Mouse (Mus musculus): ENCODE results near the gene Hsf5. TPM values are rescaled to one million over a fixed set of nuclear protein-coding genes. Genes with fewer than 3 reads are reported as not detected.

Hsf5 gene
- polyA plus RNA-seq, 1 experiment from 2014 or later, result 0.15 TPM

DNA sequence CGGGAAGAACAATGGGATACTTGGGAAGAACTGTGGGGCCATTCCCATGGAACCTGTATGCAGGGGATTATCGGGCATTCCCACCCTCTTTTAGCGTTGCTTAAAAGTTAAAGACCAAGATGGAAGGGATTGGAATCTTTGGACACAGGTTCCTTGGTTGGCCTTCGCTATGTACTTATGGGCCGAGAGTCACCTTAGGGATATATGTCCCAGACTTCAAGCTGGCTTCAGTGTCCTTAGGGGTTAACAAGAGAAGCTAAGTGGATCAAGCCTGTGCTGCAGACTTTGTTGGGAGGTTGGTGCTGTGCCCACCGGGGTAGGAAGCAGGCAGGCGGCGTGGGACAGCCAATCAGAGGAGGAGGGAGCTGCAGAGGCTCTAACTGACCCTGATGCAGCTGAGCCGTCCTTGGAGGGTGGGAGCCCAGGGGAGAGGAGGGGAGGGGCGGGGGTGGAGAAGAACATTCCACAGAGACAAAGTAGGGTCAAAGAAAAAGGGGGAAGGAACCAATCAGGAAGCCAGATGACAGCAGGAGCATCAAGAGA, 36.4 kb upstream of the Hsf5 start:
- no peak overlapping the region for H3K27ac ChIP-seq
- H3K27me3 ChIP-seq (replicated peaks), result no peaks in the 10 kb centered on the region
- ATAC-seq, result no peak
- H3K9me3 ChIP-seq, result no peaks in the 10 kb centered on the region
- no peaks in the 10 kb centered on the region for H3K36me3 ChIP-seq
- 55% methylated on average over 10 of the region's 10 CpGs for WGBS
- no peak overlapping the region for H3K9ac ChIP-seq
- H3K4me1 ChIP-seq (replicated peaks), result peaks cover 25% of the 10 kb centered on the region
- no peak overlapping the region for H3K4me3 ChIP-seq (replicated peaks)
- H3K4me2 ChIP-seq (replicated peaks), result no peak overlapping the region

GRCm38 (mm10) chr11:87581161-87581865, 35.7 kb upstream of the Hsf5 start:
- H3K36me3 ChIP-seq, result no peaks in the 10 kb centered on the region
- H3K4me3 ChIP-seq (replicated peaks), result no peak overlapping the region
- H3K9ac ChIP-seq, result no peak overlapping the region
- peaks cover 25% of the 10 kb centered on the region for H3K4me1 ChIP-seq (replicated peaks)
- no peaks in the 10 kb centered on the region for H3K27me3 ChIP-seq (replicated peaks)
- H3K4me2 ChIP-seq (replicated peaks), result no peak overlapping the region
- H3K9me3 ChIP-seq, result no peaks in the 10 kb centered on the region
- no peak overlapping the region for H3K27ac ChIP-seq
- ATAC-seq, result no peak
- WGBS, result 87% methylated on average over 12 of the region's 12 CpGs

GRCm38 (mm10) chr11:87581933-87582710, 34.8 kb upstream of the Hsf5 start:
- 83% methylated on average over 8 of the region's 8 CpGs for WGBS

GRCm38 (mm10) chr11:87583291-87584034, 33.5 kb upstream of the Hsf5 start:
- 82% methylated on average over 6 of the region's 6 CpGs for WGBS
- no peak overlapping the region for H3K9ac ChIP-seq
- ATAC-seq, result no peak

More at GRCm38 (mm10) chr11:87581933-87582710, 34.8 kb upstream of the Hsf5 start:
- no peak overlapping the region for H3K4me2 ChIP-seq (replicated peaks)
- H3K9ac ChIP-seq, result no peak overlapping the region
- no peak for ATAC-seq
- no peak overlapping the region for H3K27ac ChIP-seq
- H3K4me3 ChIP-seq (replicated peaks), result no peak overlapping the region
- no peaks in the 10 kb centered on the region for H3K9me3 ChIP-seq
- H3K27me3 ChIP-seq (replicated peaks), result no peaks in the 10 kb centered on the region
- no peaks in the 10 kb centered on the region for H3K36me3 ChIP-seq
- peaks cover 25% of the 10 kb centered on the region for H3K4me1 ChIP-seq (replicated peaks)

DNA sequence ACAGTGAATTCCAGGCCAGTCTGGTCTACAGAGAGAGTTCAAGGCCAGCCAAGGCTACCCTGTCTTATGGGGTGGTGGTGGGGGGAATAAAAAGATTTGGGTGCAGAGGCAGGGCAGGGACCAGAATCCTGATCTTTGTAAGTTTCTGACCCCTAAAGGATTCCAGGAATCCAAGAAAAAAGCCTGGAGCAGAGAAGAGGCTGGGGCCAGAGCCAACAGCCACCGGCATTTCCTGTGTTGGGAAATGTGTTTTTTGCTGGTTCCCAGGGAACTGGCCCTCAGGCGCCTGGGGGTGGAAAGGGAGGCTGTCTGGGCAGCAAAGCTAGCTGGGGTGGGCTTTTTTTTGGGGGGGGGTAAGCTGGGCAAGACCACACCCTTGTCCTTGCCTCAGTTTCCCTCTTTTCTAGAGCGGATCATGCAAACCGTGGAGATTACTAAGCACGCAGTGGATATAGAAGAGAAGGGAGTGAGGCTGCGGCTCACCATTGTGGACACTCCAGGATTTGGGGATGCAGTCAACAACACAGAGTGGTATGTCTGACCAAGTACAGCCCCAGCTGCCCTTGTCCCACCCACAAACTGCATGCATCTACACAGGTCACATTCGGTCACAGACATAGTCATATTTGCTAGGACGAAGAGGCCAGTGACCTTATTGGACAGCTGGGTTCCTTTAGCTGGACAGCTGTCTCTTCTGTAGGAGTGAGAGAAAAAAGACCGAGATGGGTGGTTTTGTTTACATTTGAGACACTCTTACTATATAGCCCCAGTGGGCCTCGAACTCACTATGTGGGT, 32.1 kb upstream of the Hsf5 start:
- ATAC-seq, result no peak
- H3K4me2 ChIP-seq (replicated peaks), result no peak overlapping the region
- peaks cover 16% of the 10 kb centered on the region; the same call in 1 of the 2 replicates for H3K4me1 ChIP-seq (replicated peaks)
- no peak overlapping the region for H3K9ac ChIP-seq
- H3K36me3 ChIP-seq, result 0 out of 2 replicates have a peak, but pooled peaks cover 2% of the 10 kb centered on the region
- no peaks in the 10 kb centered on the region for H3K9me3 ChIP-seq
- no peak overlapping the region for H3K4me3 ChIP-seq (replicated peaks)
- H3K27ac ChIP-seq, result no peak overlapping the region
- 66% methylated on average over 10 of the region's 10 CpGs for WGBS
- H3K27me3 ChIP-seq (replicated peaks), result no peaks in the 10 kb centered on the region

More at GRCm38 (mm10) chr11:87583291-87584034, 33.5 kb upstream of the Hsf5 start:
- Histone ChIP-seq H3K4me1 (replicated peaks) (peaks cover 14% of the 10 kb centered on the region), H3K36me3 (no peaks in the 10 kb centered on the region), H3K27ac (no peak overlapping the region), H3K9me3 (no peaks in the 10 kb centered on the region), H3K27me3 (replicated peaks) (no peaks in the 10 kb centered on the region), H3K4me3 (replicated peaks) (no peak overlapping the region), H3K4me2 (replicated peaks) (no peak overlapping the region)

DNA sequence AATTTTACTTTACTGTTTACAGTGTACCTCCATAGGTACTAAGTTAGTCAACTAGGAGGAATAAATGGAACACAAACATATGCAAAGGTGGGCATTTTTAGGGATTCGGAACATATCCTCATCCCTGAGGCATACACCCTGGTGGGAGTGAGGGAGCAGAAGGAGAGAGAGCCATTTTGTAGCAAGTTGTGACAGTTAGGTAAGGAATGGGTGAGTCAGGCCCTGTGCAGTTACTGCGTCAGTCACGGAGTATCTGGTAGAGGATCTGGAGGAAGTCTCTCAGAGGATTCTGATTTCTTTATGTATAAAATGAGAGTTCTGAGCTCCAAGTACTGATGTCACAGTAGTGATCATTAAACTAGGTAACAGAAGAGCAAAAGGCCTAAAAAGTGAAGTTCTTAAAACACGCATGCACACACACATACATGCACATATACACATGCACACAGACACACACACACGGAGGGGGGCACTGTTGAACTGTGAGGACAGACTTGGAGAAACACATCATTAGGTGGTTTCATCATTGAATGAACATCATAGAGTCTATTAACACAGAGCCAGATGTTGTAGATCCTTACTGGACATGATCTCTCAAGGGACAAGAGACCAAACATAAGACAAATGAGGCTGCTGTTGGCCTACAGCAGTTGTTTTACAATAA, 29.6 kb upstream of the Hsf5 start:
- no peaks in the 10 kb centered on the region for H3K9me3 ChIP-seq
- WGBS, result 91% methylated on average over 5 of the region's 5 CpGs
- ATAC-seq, result no peak

GRCm38 (mm10) chr11:87589605-87590004, 27.4 kb upstream of the Hsf5 start:
- no peak overlapping the region for H3K9ac ChIP-seq
- H3K36me3 ChIP-seq, result 0 out of 2 replicates have a peak, but pooled peaks cover 3% of the 10 kb centered on the region
- no peak for ATAC-seq
- no peak overlapping the region for H3K27ac ChIP-seq
- H3K4me1 ChIP-seq (replicated peaks), result peaks cover 37% of the 10 kb centered on the region
- WGBS, result 93% methylated on average over 8 of the region's 8 CpGs
- no peak overlapping the region for H3K4me3 ChIP-seq (replicated peaks)
- H3K4me2 ChIP-seq (replicated peaks), result 0 out of 2 replicates have a peak overlapping the region, but pooled peaks have one; percentile 72
- no peaks in the 10 kb centered on the region for H3K27me3 ChIP-seq (replicated peaks)
- no peaks in the 10 kb centered on the region for H3K9me3 ChIP-seq

More for the DNA sequence above, 29.6 kb upstream of the Hsf5 start:
- no peak overlapping the region for H3K27ac ChIP-seq
- H3K36me3 ChIP-seq, result 0 out of 2 replicates have a peak, but pooled peaks cover 3% of the 10 kb centered on the region
- H3K4me3 ChIP-seq (replicated peaks), result no peak overlapping the region
- no peak overlapping the region for H3K4me2 ChIP-seq (replicated peaks)
- no peak overlapping the region for H3K9ac ChIP-seq
- H3K4me1 ChIP-seq (replicated peaks), result peaks cover 24% of the 10 kb centered on the region
- no peaks in the 10 kb centered on the region for H3K27me3 ChIP-seq (replicated peaks)

DNA sequence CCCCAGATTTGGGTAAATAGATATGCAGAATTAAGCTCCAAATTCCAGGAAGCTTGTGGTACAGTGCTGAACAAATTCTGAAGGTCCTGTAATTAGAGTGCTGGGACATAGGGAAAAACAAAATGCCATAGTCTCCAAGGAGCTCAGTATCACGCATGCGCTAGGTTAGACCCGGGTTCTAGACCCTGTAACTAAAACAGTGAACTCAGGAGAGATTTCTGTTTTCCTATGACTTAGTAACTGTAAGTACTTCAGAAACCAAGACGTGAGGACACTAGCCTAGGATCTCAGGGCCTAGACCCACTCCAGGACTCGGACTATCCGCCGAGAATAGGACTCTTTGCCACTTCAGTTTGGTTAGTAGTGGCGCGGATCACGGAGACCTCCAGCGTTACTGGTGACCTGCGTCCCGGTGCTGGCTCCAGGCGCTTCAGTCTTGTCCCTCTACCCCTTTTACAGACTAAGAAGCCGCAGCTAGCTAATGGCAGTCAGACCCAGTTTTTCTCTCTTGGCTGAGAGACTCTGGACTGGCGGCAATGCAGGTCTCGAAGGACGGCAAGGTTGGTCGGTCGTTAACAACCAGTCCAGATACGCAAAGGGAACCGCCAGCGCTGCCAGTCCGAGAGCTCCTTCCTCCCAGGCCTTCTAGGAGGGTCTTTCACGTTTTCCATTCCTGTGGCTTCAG, 26.0 kb upstream of the Hsf5 start:
- Histone ChIP-seq H3K36me3 (0 out of 2 replicates have a peak, but pooled peaks cover 3% of the 10 kb centered on the region), H3K9ac (peak overlapping the region; percentile 85), H3K4me2 (replicated peaks) (peak overlapping the region; percentile 72), H3K27ac (peak overlapping the region; percentile 86), H3K27me3 (replicated peaks) (no peaks in the 10 kb centered on the region), H3K4me1 (replicated peaks) (peaks cover 38% of the 10 kb centered on the region), H3K4me3 (replicated peaks) (peak overlapping the region; percentile 77), H3K9me3 (no peaks in the 10 kb centered on the region)
- WGBS, result under 1% methylated on average over 25 of the region's 25 CpGs
- no peak for ATAC-seq

GRCm38 (mm10) chr11:87591526-87592353, 25.2 kb upstream of the Hsf5 start, which contains the start of gene Mtmr4:
Gene Mtmr4 (plus strand): TSS chr11:87592162.
- peak; percentile 97 for ATAC-seq
- Histone ChIP-seq H3K27me3 (replicated peaks) (no peaks in the 10 kb centered on the region), H3K4me2 (replicated peaks) (peak within 1 kb of the TSS; percentile 85), H3K9me3 (no peaks in the 10 kb centered on the region), H3K4me3 (replicated peaks) (peak within 1 kb of the TSS; percentile 77), H3K9ac (peak within 1 kb of the TSS; percentile 85), H3K4me1 (replicated peaks) (peaks cover 46% of the 10 kb centered on the region), H3K27ac (peak within 1 kb of the TSS; percentile 97), H3K36me3 (0 out of 2 replicates have a peak, but pooled peaks cover 3% of the 10 kb centered on the region)
- WGBS, result under 1% methylated on average over 61 of the region's 61 CpGs

DNA sequence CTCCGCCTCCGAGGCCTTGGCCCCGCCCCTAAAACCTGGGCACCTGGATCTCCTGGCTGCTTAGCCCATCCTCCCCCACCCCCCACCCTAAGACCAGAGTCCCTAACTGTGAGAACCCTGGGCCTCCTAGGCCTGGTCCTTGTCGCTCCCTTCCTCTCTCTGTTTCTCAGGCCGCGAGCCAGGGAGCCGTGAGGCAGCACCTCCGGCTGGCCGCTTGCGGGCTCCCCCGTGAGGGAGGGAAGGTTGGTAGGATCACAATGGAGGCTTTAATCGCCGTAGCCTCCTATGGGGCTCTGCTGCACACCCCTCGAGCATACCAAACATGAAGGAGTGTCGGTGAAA, 24.6 kb upstream of the Hsf5 start:
- peaks cover 46% of the 10 kb centered on the region for H3K4me1 ChIP-seq (replicated peaks)
- no peak for ATAC-seq
- 0% methylated on average over 15 of the region's 15 CpGs for WGBS

More for the DNA sequence above, 24.6 kb upstream of the Hsf5 start:
- no peaks in the 10 kb centered on the region for H3K9me3 ChIP-seq
- peak overlapping the region; percentile 78 for H3K9ac ChIP-seq
- peak overlapping the region; percentile 97 for H3K27ac ChIP-seq
- peak overlapping the region; percentile 85 for H3K4me2 ChIP-seq (replicated peaks)
- peak overlapping the region; percentile 77 for H3K4me3 ChIP-seq (replicated peaks)
- peaks cover 7% of the 10 kb centered on the region for H3K36me3 ChIP-seq
- H3K27me3 ChIP-seq (replicated peaks), result no peaks in the 10 kb centered on the region
